12 mouse cellular contexts compared by ENCODE assay signal in the genomic region with DNA sequence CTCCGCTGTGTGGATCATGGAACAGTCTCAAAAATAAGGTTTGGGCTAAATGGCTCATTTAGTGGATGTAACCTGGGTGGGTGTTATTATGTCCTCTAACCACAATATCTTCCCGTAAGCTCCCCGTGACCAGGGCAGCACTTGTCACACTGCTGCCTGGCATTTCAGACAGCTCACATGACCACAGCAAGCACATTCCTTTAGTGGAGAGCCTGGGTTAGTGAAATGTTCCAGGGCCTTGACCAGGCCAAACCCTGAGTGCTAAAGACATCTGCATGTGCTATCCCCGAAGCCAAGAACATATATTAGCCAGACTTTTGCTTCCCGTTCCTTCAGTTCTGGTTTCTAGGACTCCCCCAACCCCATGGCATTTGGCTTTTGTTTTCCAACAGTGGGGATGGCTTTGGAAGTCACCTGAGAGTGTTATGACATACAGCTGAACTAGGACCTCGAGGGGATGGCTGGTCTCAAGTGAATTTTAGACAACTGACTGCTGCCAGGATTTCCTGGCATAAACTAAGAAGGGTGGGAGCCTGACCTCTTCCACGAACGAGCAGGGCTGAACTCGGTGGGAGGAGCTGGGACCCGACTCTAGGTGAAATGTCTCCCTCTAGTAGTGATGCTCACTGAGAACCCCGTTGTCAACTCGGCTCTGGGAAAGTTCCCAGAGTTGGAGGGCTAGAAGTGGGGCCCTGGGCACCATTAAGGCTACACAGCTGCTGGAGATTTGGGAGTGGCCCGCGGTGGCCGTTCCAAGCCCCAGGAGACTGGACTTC. TPM values are rescaled to one million over a fixed set of nuclear protein-coding genes. Genes with fewer than 3 reads are reported as not detected.
DNase-seq lines count a peak whose midpoint lies in the region; ATAC-seq and TF ChIP-seq lines count a peak whose summit lies in the region.
"Had no signal": no experiment of that assay in that cellular context is flagged by ENCODE, and none has a peak within 500 bp of the region (broad histone marks: within the 10 kb centered on the region; RNA-seq: fewer than 3 reads in every experiment).

No protein-coding gene starts in this region.

- ATAC-seq in hindbrain, embryonic 15.5 days (ENCODE audit: low FRiP score, low read depth): no peak
- ATAC-seq in hindbrain, embryonic 13.5 days (ENCODE audit: low FRiP score): no peak
- peak; percentile 70 for ATAC-seq in Patski
- no peak for ATAC-seq in heart, embryonic 11.5 days (replicated peaks; ENCODE audit: insufficient number of reproducible peaks, low FRiP score, low TSS enrichment)
- ATAC-seq in limb, embryonic 13.5 days (ENCODE audit: low FRiP score, low read depth): no peak

- H3K9ac ChIP-seq in hindbrain, embryonic 15.5 days: no peak overlapping the region
- H3K9ac ChIP-seq in hindbrain, embryonic 13.5 days: no peak overlapping the region
- no peak overlapping the region for H3K9ac ChIP-seq in heart, embryonic 11.5 days (ENCODE audit: low read depth, low read length)
- H3K9ac ChIP-seq in limb, embryonic 13.5 days: 0 out of 2 replicates have a peak overlapping the region, but pooled peaks have one; percentile 13
- H3K9ac ChIP-seq: forebrain, embryonic 12.5 days had no signal

- no peak overlapping the region for H3K4me3 ChIP-seq in hindbrain, embryonic 15.5 days
- H3K4me3 ChIP-seq in hindbrain, embryonic 13.5 days: no peak overlapping the region
- no peak overlapping the region for H3K4me3 ChIP-seq in heart, embryonic 11.5 days (ENCODE audit: low read depth, low read length)
- H3K4me3 ChIP-seq in limb, embryonic 13.5 days: peak overlapping the region; percentile 3; the same call in 1 of the 2 replicates
- H3K4me3 ChIP-seq: forebrain, embryonic 12.5 days; hindbrain, embryonic 10.5 days had no signal

- H3K4me2 ChIP-seq in hindbrain, embryonic 15.5 days: 0 out of 2 replicates have a peak overlapping the region, but pooled peaks have one; percentile 9
- no peak overlapping the region for H3K4me2 ChIP-seq in hindbrain, embryonic 13.5 days
- peak overlapping the region; percentile 36 for H3K4me2 ChIP-seq in heart, embryonic 11.5 days
- H3K4me2 ChIP-seq in limb, embryonic 13.5 days (replicated peaks): peak overlapping the region; percentile 51
- H3K4me2 ChIP-seq: forebrain, embryonic 12.5 days had no signal

- peaks cover 24% of the 10 kb centered on the region for H3K36me3 ChIP-seq in hindbrain, embryonic 15.5 days
- peaks cover 47% of the 10 kb centered on the region for H3K36me3 ChIP-seq in hindbrain, embryonic 13.5 days
- H3K36me3 ChIP-seq in heart, embryonic 11.5 days (ENCODE audit: control insufficient read depth, insufficient read depth, low read length): peaks cover 7% of the 10 kb centered on the region
- peaks cover 13% of the 10 kb centered on the region for H3K36me3 ChIP-seq in limb, embryonic 13.5 days

- H3K27ac ChIP-seq in hindbrain, embryonic 15.5 days (replicated peaks): no peak overlapping the region
- H3K27ac ChIP-seq in hindbrain, embryonic 13.5 days: no peak overlapping the region
- no peak overlapping the region for H3K27ac ChIP-seq in heart, embryonic 11.5 days (ENCODE audit: low read depth, low read length)
- H3K27ac ChIP-seq in limb, embryonic 13.5 days: no peak overlapping the region
- H3K27ac ChIP-seq: forebrain, embryonic 12.5 days; hindbrain, embryonic 10.5 days had no signal

- no peaks in the 10 kb centered on the region for H3K9me3 ChIP-seq in hindbrain, embryonic 15.5 days
- no peaks in the 10 kb centered on the region for H3K9me3 ChIP-seq in hindbrain, embryonic 13.5 days
- no peaks in the 10 kb centered on the region for H3K9me3 ChIP-seq in heart, embryonic 11.5 days (replicated peaks; ENCODE audit: control insufficient read depth, low read length)
- no peaks in the 10 kb centered on the region for H3K9me3 ChIP-seq in limb, embryonic 13.5 days
- H3K9me3 ChIP-seq: forebrain, embryonic 12.5 days; hindbrain, embryonic 10.5 days had no signal

- DNase-seq in Patski (ENCODE audit: low read depth, low spot score): peak; percentile 19
- DNase-seq in layer of hippocampus, adult 9-11 months: no peak
- no peak for DNase-seq in layer of hippocampus, adult 18-20 months (ENCODE audit: low spot score in 2 of 2)
- no peak for DNase-seq in layer of hippocampus, adult 8-10 months (ENCODE audit: low spot score in 2 of 2)
- DNase-seq: cerebellum, postnatal 14 days; thymus, adult 18-20 months had no signal

- 0 out of 2 replicates have a peak, but pooled peaks cover 7% of the 10 kb centered on the region for H3K4me1 ChIP-seq in hindbrain, embryonic 15.5 days (replicated peaks)
- no peaks in the 10 kb centered on the region for H3K4me1 ChIP-seq in hindbrain, embryonic 13.5 days (replicated peaks)
- peaks cover 11% of the 10 kb centered on the region for H3K4me1 ChIP-seq in heart, embryonic 11.5 days (ENCODE audit: control insufficient read depth, insufficient read depth, low read length)
- peaks cover 11% of the 10 kb centered on the region for H3K4me1 ChIP-seq in limb, embryonic 13.5 days
- H3K4me1 ChIP-seq: forebrain, embryonic 12.5 days had no signal

- WGBS in hindbrain, embryonic 15.5 days: 49% methylated on average over 15 of the region's 15 CpGs
- WGBS in hindbrain, embryonic 13.5 days: 51% methylated on average over 15 of the region's 15 CpGs
- 25% methylated on average over 15 of the region's 15 CpGs for WGBS in heart, embryonic 11.5 days (ENCODE audit: insufficient replicate concordance)
- WGBS in limb, embryonic 13.5 days: 37% methylated on average over 15 of the region's 15 CpGs

- POLR2A ChIA-PET in Patski (lab: Charles Lee): interaction anchor here (0.7 to 1.8 kb wide), 2 partner anchors 10 to 190 kb away, joined by 3 to 4 read pairs; no protein-coding TSS in a partner anchor

- H3K27me3 ChIP-seq in hindbrain, embryonic 15.5 days: no peaks in the 10 kb centered on the region
- 0 out of 2 replicates have a peak, but pooled peaks cover 3% of the 10 kb centered on the region for H3K27me3 ChIP-seq in hindbrain, embryonic 13.5 days
- H3K27me3 ChIP-seq in Patski: no peaks in the 10 kb centered on the region
- H3K27me3 ChIP-seq in heart, embryonic 11.5 days (ENCODE audit: control insufficient read depth, insufficient read depth, low read length): no peaks in the 10 kb centered on the region
- H3K27me3 ChIP-seq in limb, embryonic 13.5 days: no peaks in the 10 kb centered on the region

- in situ Hi-C loops in Patski (cut with MboI; ENCODE audit: low pct_unique_long_range_greater_than_20kb): no loop called here

- CTCF ChIA-PET in Patski (lab: Charles Lee): interaction anchor here (0.9 to 1.6 kb wide), 6 partner anchors 8 to 94 kb away, joined by 3 to 6 read pairs (median 3); no protein-coding TSS in a partner anchor

- TF ChIP-seq CTCF in Patski (IDR thresholded peaks at IDR 0.05): no peak

RNA-seq across cellular contexts. Expression of a gene that starts 29.2 kb away (rescaled TPM):
- 74.7 and 79.5 TPM in 2 replicates for polyA plus RNA-seq in hindbrain, embryonic 15.5 days (2015; fragmentation: Nextera tagmentation; extraction: Ambion mirVana)
- 83.6 and 85.0 TPM in 2 replicates for polyA plus RNA-seq in hindbrain, embryonic 13.5 days (2015; fragmentation: Nextera tagmentation; extraction: Ambion mirVana)
- 102 TPM for polyA plus RNA-seq in Patski (2021)
- 95.4 and 113 TPM in 2 replicates for polyA plus RNA-seq in heart, embryonic 11.5 days (2014; fragmentation: Nextera tagmentation; extraction: Ambion mirVana)
- polyA plus RNA-seq in limb, embryonic 13.5 days (2015; fragmentation: Nextera tagmentation; extraction: Ambion mirVana): 97.6 and 99.6 TPM in 2 replicates
- total RNA-seq in layer of hippocampus, adult 18-20 months (2021): 10 to 100 TPM; 58.4 to 61.9 TPM
- total RNA-seq in layer of hippocampus, adult 8-10 months (2022): 10 to 100 TPM; 55.9 to 63.9 (median 62.1) TPM

RNA-seq across cellular contexts. Expression of a gene that starts 29.3 kb away (rescaled TPM):
- 26.2 and 26.9 TPM in 2 replicates for polyA plus RNA-seq in hindbrain, embryonic 15.5 days (2015; fragmentation: Nextera tagmentation; extraction: Ambion mirVana)
- polyA plus RNA-seq in hindbrain, embryonic 13.5 days (2015; fragmentation: Nextera tagmentation; extraction: Ambion mirVana): 30.4 and 32.1 TPM in 2 replicates
- 43.0 TPM for polyA plus RNA-seq in Patski (2021)
- polyA plus RNA-seq in heart, embryonic 11.5 days (2014; fragmentation: Nextera tagmentation; extraction: Ambion mirVana): 47.9 and 49.7 TPM in 2 replicates
- 52.7 and 53.9 TPM in 2 replicates for polyA plus RNA-seq in limb, embryonic 13.5 days (2015; fragmentation: Nextera tagmentation; extraction: Ambion mirVana)
- 10 to 100 TPM; 21.2 to 24.5 TPM for total RNA-seq in layer of hippocampus, adult 18-20 months (2021)
- 10 to 100 TPM; 18.2 to 23.4 (median 21.0) TPM for total RNA-seq in layer of hippocampus, adult 8-10 months (2022)

RNA-seq across cellular contexts. Expression of a gene that starts 40.7 kb away (rescaled TPM):
- polyA plus RNA-seq in hindbrain, embryonic 15.5 days (2015; fragmentation: Nextera tagmentation; extraction: Ambion mirVana): 28.5 and 29.6 TPM in 2 replicates
- polyA plus RNA-seq in hindbrain, embryonic 13.5 days (2015; fragmentation: Nextera tagmentation; extraction: Ambion mirVana): 20.5 and 20.6 TPM in 2 replicates
- polyA plus RNA-seq in Patski (2021): 0.33 TPM
- polyA plus RNA-seq in heart, embryonic 11.5 days (2014; fragmentation: Nextera tagmentation; extraction: Ambion mirVana): 0.07 and 0.15 TPM in 2 replicates
- polyA plus RNA-seq in limb, embryonic 13.5 days (2015; fragmentation: Nextera tagmentation; extraction: Ambion mirVana): 0.03 and 0.06 TPM in 2 replicates
- total RNA-seq in layer of hippocampus, adult 18-20 months (2021): 1 to 10 TPM; 1.2 to 1.7 TPM
- 1 to 10 TPM; 1.9 to 2.3 (median 2.1) TPM for total RNA-seq in layer of hippocampus, adult 8-10 months (2022)

Comparison
In these comparisons a context has a peak if more than half of its experiments do, and no peak if none do; other contexts are left out.
1. RNA of a gene that starts 40.7 kb away (polyA plus RNA-seq): 28.5 to 29.6 TPM in hindbrain, embryonic 15.5 days and 20.5 to 20.6 TPM in hindbrain, embryonic 13.5 days; 0.33 TPM in Patski (single experiment), 0.07 to 0.15 TPM in heart, embryonic 11.5 days and 0.03 to 0.06 TPM in limb, embryonic 13.5 days; every median in the first group is over 10 times any median in the second.